Mouse (Mus musculus) thymus, adult 2 months (tissue): ENCODE measurements around the gene Cela1. TPM values are rescaled to one million over a fixed set of nuclear protein-coding genes. Genes with fewer than 3 reads are reported as not detected.

Experiments
- DNase-seq: peaks from one replicate; pipeline ENCODE4 v3.0.0; 2021
- H3K27ac ChIP-seq: fragments of 200-500 bp; 2 replicates; pipeline ENCODE4 v1.5.1; 2012; ENCODE audit warnings: low read length, control low read depth; ENCODE audit not compliant: control insufficient read depth, insufficient read depth
- H3K27me3 ChIP-seq: fragments of 200-500 bp; 2 replicates; pipeline ENCODE4 v1.6.1; 2012; ENCODE audit warnings: mild to moderate bottlenecking, low read length, moderate library complexity, mixed read lengths; ENCODE audit not compliant: control insufficient read depth, insufficient read depth
- H3K36me3 ChIP-seq: fragments of 200-500 bp; 2 replicates; pipeline ENCODE4 v1.6.1; 2012; ENCODE audit warnings: mild to moderate bottlenecking, low read length, moderate library complexity; ENCODE audit not compliant: control insufficient read depth, insufficient read depth
- H3K4me1 ChIP-seq: fragments of 200-500 bp; replicated peaks from 2 replicates; pipeline ENCODE4 v1.6.1; 2012; ENCODE audit warnings: low read length; ENCODE audit not compliant: control insufficient read depth, insufficient read depth
- H3K4me3 ChIP-seq: fragments of 200-500 bp; 2 replicates; pipeline ENCODE4 v1.5.1; 2012; ENCODE audit warnings: mild to moderate bottlenecking, low read length, control low read depth, moderate library complexity; ENCODE audit not compliant: control insufficient read depth, insufficient read depth
- CTCF ChIP-seq: fragments of 200-500 bp; IDR thresholded peaks from 2 replicates; pipeline ENCODE4 v1.5.1; 2012; ENCODE audit warnings: mild to moderate bottlenecking, control low read depth, low read length, moderate library complexity, borderline replicate concordance; ENCODE audit not compliant: control insufficient read depth, poor library complexity, insufficient read depth; ENCODE audit errors: extremely low read depth
- POLR2A ChIP-seq: fragments of 200-500 bp; IDR thresholded peaks from 2 replicates; pipeline ENCODE4 v1.6.1; 2012; ENCODE audit warnings: mild to moderate bottlenecking, low read length, control low read depth, moderate library complexity; ENCODE audit not compliant: control insufficient read depth, poor library complexity, insufficient read depth; ENCODE audit errors: extremely low read depth
- whole genome bisulfite sequencing: fragments of 180-500 bp; shearing (Covaris S2); methylation state at CpG from one replicate; pipeline ENCODE4 v1.1.7; 2018; 5-methylcytosine and 5-hydroxymethylcytosine counted together
- polyA plus RNA-seq: library from polyadenylated mRNA; depleted of rRNA; stranded (reverse); fragments of >200 nt; gene quantifications from 2 replicates; pipeline ENCODE4 v1.2.3, GENCODE M21; 2012; rRNA removed

Gene Cela1
- polyA plus RNA-seq, 1 experiment = 11.7 TPM

- DNase-seq = no peak
- Histone ChIP-seq H3K27me3 (no peaks in the 10 kb centered on the region), H3K4me3 (no peak overlapping the region), H3K36me3 (peaks cover 5% of the 10 kb centered on the region; the same call in 1 of the 2 replicates), H3K27ac (no peak overlapping the region), H3K4me1 (peaks cover 14% of the 10 kb centered on the region)
- WGBS = 98% methylated on average over 3 of the region's 3 CpGs
- TF ChIP-seq CTCF (no peak), POLR2A (no peak)
Measured at GRCm38 (mm10) chr15:100624435-100624834, 63.3 kb downstream of the Cela1 start.

Other genes starting within 250 kb of the Cela1 start
- 83.1 and 101 TPM in 2 replicates for gene Letmd1, start 218.9 kb downstream of the Cela1 start, polyA plus RNA-seq
- 8.7 and 9.6 TPM in 2 replicates for gene Csrnp2, start 192.4 kb downstream of the Cela1 start, polyA plus RNA-seq
- 7.7 and 8.2 TPM in 2 replicates for gene Tfcp2, start 135.9 kb downstream of the Cela1 start, polyA plus RNA-seq
- gene Pou6f1, start 87.9 kb downstream of the Cela1 start, polyA plus RNA-seq = 184 and 203 TPM in 2 replicates
- 1,016 and 1,115 TPM in 2 replicates for gene Dazap2, start 72.6 kb downstream of the Cela1 start, polyA plus RNA-seq
- 11.0 and 11.7 TPM in 2 replicates for gene Smagp, start 51.0 kb downstream of the Cela1 start, polyA plus RNA-seq
- 114 and 131 TPM in 2 replicates for gene Bin2, start 18.4 kb downstream of the Cela1 start, polyA plus RNA-seq
- gene Galnt6, start 41.5 kb upstream of the Cela1 start, polyA plus RNA-seq = 34.7 and 39.4 TPM in 2 replicates
- gene Slc4a8, start 73.8 kb upstream of the Cela1 start, polyA plus RNA-seq = 11.5 and 11.9 TPM in 2 replicates
- gene Scn8a, start 181.9 kb upstream of the Cela1 start, polyA plus RNA-seq = 0.20 and 0.60 TPM in 2 replicates